Mouse (Mus musculus) myocyte (in vitro differentiated cells): ENCODE data around the gene Cd72. TPM values are rescaled to one million over a fixed set of nuclear protein-coding genes. Genes with fewer than 3 reads are reported as not detected.

Experiments used
- H3K27me3 ChIP-seq: one replicate; pipeline ENCODE4 v1.6.1; 2011; ENCODE audit not compliant: control insufficient read depth, insufficient read depth, insufficient read length
- H3K36me3 ChIP-seq: one replicate; pipeline ENCODE4 v1.6.1; 2011; ENCODE audit not compliant: control insufficient read depth, insufficient read depth
- H3K4me2 ChIP-seq: one replicate; pipeline ENCODE4 v1.6.1; 2011; ENCODE audit warnings: low read depth, control low read depth
- H3K4me3 ChIP-seq: one replicate; pipeline ENCODE4 v1.5.1; 2011; ENCODE audit warnings: mild to moderate bottlenecking, control low read depth, moderate library complexity
- H3K79me2 ChIP-seq: one replicate; pipeline ENCODE4 v1.6.1; 2011; ENCODE audit not compliant: control insufficient read depth, insufficient read depth
- H3ac ChIP-seq: one replicate; pipeline ENCODE4 v1.6.1; 2011; ENCODE audit not compliant: control insufficient read depth, insufficient read length
- CEBPB ChIP-seq: IDR thresholded peaks from 2 replicates; pipeline ENCODE4 v1.6.1; 2011; ENCODE audit warnings: mild to moderate bottlenecking, moderate library complexity; ENCODE audit not compliant: poor library complexity, insufficient read depth, severe bottlenecking
- E2F4 ChIP-seq: IDR thresholded peaks from one replicate; pipeline ENCODE4 v1.6.1; 2011; ENCODE audit warnings: mild to moderate bottlenecking, control low read depth, moderate library complexity; ENCODE audit not compliant: insufficient read depth
- MAX ChIP-seq: IDR thresholded peaks from one replicate; pipeline ENCODE4 v1.6.1; 2011; ENCODE audit warnings: low read depth, mild to moderate bottlenecking, control low read depth
- MYOD1 ChIP-seq, 3 experiments: IDR thresholded peaks; one replicate each; pipeline ENCODE4 v1.6.1; 2011; ENCODE audit warnings: control low read depth in 2 of 3, low read depth in 2 of 3, mild to moderate bottlenecking in 2 of 3, moderate library complexity in 1 of 3; ENCODE audit not compliant: insufficient read length in 2 of 3, control insufficient read depth in 1 of 3
- MYOG ChIP-seq, 3 experiments: IDR thresholded peaks; one replicate each; pipeline ENCODE4 v1.6.1; 2011; ENCODE audit warnings: control low read depth in 2 of 3, low read depth in 2 of 3, mild to moderate bottlenecking in 2 of 3; ENCODE audit not compliant: insufficient read length in 2 of 3, control insufficient read depth in 1 of 3, insufficient read depth in 1 of 3
- POLR2A ChIP-seq: IDR thresholded peaks from one replicate; pipeline ENCODE4 v1.6.1; 2011; ENCODE audit warnings: low read depth, mild to moderate bottlenecking, control low read depth, moderate library complexity; ENCODE audit not compliant: insufficient read length
- POLR2AphosphoS2 ChIP-seq: IDR thresholded peaks from one replicate; pipeline ENCODE4 v1.6.1; 2011; ENCODE audit warnings: low read depth, control low read depth; ENCODE audit not compliant: insufficient read length
- REST ChIP-seq: IDR thresholded peaks from one replicate; pipeline ENCODE4 v1.6.1; 2011; ENCODE audit warnings: mild to moderate bottlenecking, control low read depth, moderate library complexity; ENCODE audit not compliant: insufficient read depth, insufficient read length
- SRF ChIP-seq: IDR thresholded peaks from one replicate; pipeline ENCODE4 v1.6.1; 2011; ENCODE audit warnings: low read depth; ENCODE audit not compliant: control insufficient read depth, insufficient read length
- TCF12 ChIP-seq: IDR thresholded peaks from one replicate; pipeline ENCODE4 v1.6.1; 2011; ENCODE audit warnings: mild to moderate bottlenecking, control low read depth; ENCODE audit not compliant: poor library complexity, insufficient read depth, severe bottlenecking
- TCF3 ChIP-seq: IDR thresholded peaks from one replicate; pipeline ENCODE4 v1.6.1; 2011; ENCODE audit warnings: low read depth, control low read depth; ENCODE audit not compliant: insufficient read length
- USF1 ChIP-seq: IDR thresholded peaks from one replicate; pipeline ENCODE4 v1.6.1; 2011; ENCODE audit warnings: low read depth, mild to moderate bottlenecking, control low read depth, moderate library complexity
- polyA plus RNA-seq: library from polyadenylated mRNA; unstranded; fragments of >200 nt; fragmentation: generic; extraction: Trizol; gene quantifications from one replicate; pipeline ENCODE4 v1.2.1, GENCODE M21; 2012; ENCODE audit warnings: missing spikeins

Gene Cd72
- polyA plus RNA-seq, 1 experiment = 0.74 TPM

- no peak for TF ChIP-seq E2F4
- TF ChIP-seq MYOD1 (IDR thresholded peaks at IDR 0.05; ENCODE audit: control insufficient read depth in 1 of 3, insufficient read length in 2 of 3, low read depth in 2 of 3) = no peak
- TF ChIP-seq REST = no peak
- no peak for TF ChIP-seq TCF3
- TF ChIP-seq USF1 = no peak
- TF ChIP-seq POLR2A = no peak
- TF ChIP-seq CEBPB = no peak
- TF ChIP-seq MAX = no peak
- TF ChIP-seq MYOG (IDR thresholded peaks at IDR 0.05; ENCODE audit: control insufficient read depth in 1 of 3, insufficient read depth in 1 of 3, insufficient read length in 2 of 3, low read depth in 2 of 3) = no peak
- no peak for TF ChIP-seq TCF12
- no peak for TF ChIP-seq POLR2AphosphoS2
- TF ChIP-seq SRF = no peak
- no peaks in the 10 kb centered on the region for H3K36me3 ChIP-seq
- H3ac ChIP-seq = no peak overlapping the region
- no peak overlapping the region for H3K4me3 ChIP-seq
- H3K27me3 ChIP-seq = no peaks in the 10 kb centered on the region
- no peak overlapping the region for H3K4me2 ChIP-seq
- H3K79me2 ChIP-seq = no peaks in the 10 kb centered on the region
Measured at GRCm38 (mm10) chr4:43473636-43474035, 19.2 kb upstream of the Cd72 start.

DNA sequence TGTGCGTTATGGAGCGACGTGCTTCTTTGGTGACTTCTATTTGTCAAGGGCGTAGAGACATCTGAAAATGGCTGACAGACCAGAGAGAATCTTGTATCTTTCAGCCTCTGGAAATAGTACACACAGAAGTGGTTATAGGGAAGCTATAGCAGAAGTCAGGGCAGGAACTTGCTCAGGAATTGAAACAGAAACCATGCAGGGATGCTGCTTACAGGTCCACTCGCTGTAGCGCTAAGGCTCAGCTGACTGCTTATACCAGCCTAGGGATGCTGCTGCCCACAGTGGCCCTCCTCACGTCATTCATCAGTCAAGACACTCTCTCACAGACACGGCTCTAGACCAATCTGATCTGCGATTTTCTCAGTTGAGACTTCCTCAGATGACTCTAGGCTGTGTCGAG lies 15.9 kb upstream of the Cd72 start:
- no peaks in the 10 kb centered on the region for H3K36me3 ChIP-seq
- no peaks in the 10 kb centered on the region for H3K27me3 ChIP-seq
- H3ac ChIP-seq = no peak overlapping the region
- no peak overlapping the region for H3K4me2 ChIP-seq
- TF ChIP-seq USF1 (no peak), CEBPB (no peak), TCF3 (no peak)
- no peaks in the 10 kb centered on the region for H3K79me2 ChIP-seq
- H3K4me3 ChIP-seq = no peak overlapping the region

- no peaks in the 10 kb centered on the region for H3K27me3 ChIP-seq
- H3K4me3 ChIP-seq = no peak overlapping the region
- no peak overlapping the region for H3ac ChIP-seq
- no peaks in the 10 kb centered on the region for H3K36me3 ChIP-seq
- H3K79me2 ChIP-seq = no peaks in the 10 kb centered on the region
- no peak overlapping the region for H3K4me2 ChIP-seq
- TF ChIP-seq POLR2A = no peak
- TF ChIP-seq MYOG (IDR thresholded peaks at IDR 0.05; ENCODE audit: control insufficient read depth in 1 of 3, insufficient read depth in 1 of 3, insufficient read length in 2 of 3, low read depth in 2 of 3) = no peak
- TF ChIP-seq REST = no peak
- TF ChIP-seq TCF12 = no peak
- TF ChIP-seq CEBPB = no peak
- TF ChIP-seq MAX = no peak
- TF ChIP-seq SRF = no peak
- no peak for TF ChIP-seq USF1
- no peak for TF ChIP-seq POLR2AphosphoS2
- TF ChIP-seq E2F4 = no peak
- TF ChIP-seq MYOD1 (IDR thresholded peaks at IDR 0.05; ENCODE audit: control insufficient read depth in 1 of 3, insufficient read length in 2 of 3, low read depth in 2 of 3) = no peak
- no peak for TF ChIP-seq TCF3
Measured at GRCm38 (mm10) chr4:43466872-43467271, 12.4 kb upstream of the Cd72 start.

DNA sequence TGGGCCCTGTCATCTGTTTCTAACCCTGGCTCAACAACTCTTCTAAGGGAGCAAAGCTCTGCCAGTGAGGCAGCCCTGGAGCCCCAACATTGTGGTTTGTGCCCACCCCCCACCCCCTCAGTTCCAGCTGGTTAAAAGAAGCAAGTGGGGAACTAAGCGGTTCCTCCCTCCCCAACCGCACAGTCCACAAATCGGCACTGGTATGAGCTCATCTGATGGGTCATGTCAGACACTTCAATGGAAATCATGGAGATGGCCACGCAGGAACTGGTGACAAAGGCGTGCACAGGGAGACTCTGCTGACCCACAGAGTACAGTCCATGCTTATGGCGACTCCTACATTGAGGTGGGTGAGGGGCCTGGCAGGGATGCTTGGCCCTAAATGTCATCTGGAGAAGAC lies 11.5 kb upstream of the Cd72 start:
- H3ac ChIP-seq = no peak overlapping the region
- H3K27me3 ChIP-seq = no peaks in the 10 kb centered on the region
- H3K4me2 ChIP-seq = no peak overlapping the region
- no peaks in the 10 kb centered on the region for H3K79me2 ChIP-seq
- no peaks in the 10 kb centered on the region for H3K36me3 ChIP-seq
- no peak overlapping the region for H3K4me3 ChIP-seq
- TF ChIP-seq MAX (no peak), USF1 (no peak), CEBPB (no peak), TCF12 (no peak), POLR2AphosphoS2 (no peak), E2F4 (no peak), TCF3 (no peak), REST (no peak), POLR2A (no peak), SRF (no peak), MYOD1 (IDR thresholded peaks at IDR 0.05; ENCODE audit: control insufficient read depth in 1 of 3, insufficient read length in 2 of 3, low read depth in 2 of 3) (no peak), MYOG (IDR thresholded peaks at IDR 0.05; ENCODE audit: control insufficient read depth in 1 of 3, insufficient read depth in 1 of 3, insufficient read length in 2 of 3, low read depth in 2 of 3) (no peak)

DNA sequence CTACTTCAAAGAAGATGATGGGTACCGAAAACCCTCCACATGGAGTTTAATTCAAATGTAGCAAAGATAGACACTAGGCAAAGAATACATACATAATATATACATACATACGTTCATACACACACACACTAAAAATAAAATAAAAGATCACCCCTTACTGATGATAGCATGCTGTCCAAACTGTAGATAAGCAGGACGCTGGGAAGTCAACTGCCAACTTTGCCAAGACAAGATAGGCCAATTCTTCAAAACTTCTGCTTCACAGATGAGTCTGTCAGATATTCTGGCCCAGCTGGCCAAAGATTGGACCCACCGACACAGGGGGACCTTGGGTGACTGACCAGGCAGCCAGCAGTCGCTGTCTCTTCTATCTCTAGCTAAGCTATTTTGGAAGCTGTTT lies 8.7 kb upstream of the Cd72 start:
- TF ChIP-seq MAX (no peak), SRF (no peak), MYOG (IDR thresholded peaks at IDR 0.05; ENCODE audit: control insufficient read depth in 1 of 3, insufficient read depth in 1 of 3, insufficient read length in 2 of 3, low read depth in 2 of 3) (no peak), CEBPB (no peak), REST (no peak), MYOD1 (IDR thresholded peaks at IDR 0.05; ENCODE audit: control insufficient read depth in 1 of 3, insufficient read length in 2 of 3, low read depth in 2 of 3) (no peak), POLR2A (no peak), POLR2AphosphoS2 (no peak)
- Histone ChIP-seq H3K4me2 (no peak overlapping the region), H3K27me3 (no peaks in the 10 kb centered on the region), H3ac (no peak overlapping the region), H3K36me3 (no peaks in the 10 kb centered on the region), H3K79me2 (no peaks in the 10 kb centered on the region), H3K4me3 (no peak overlapping the region)
